Mouse (Mus musculus) limb, embryonic 12.5 days (tissue): Measurements from ENCODE around the gene Cisd2. TPM values are rescaled to one million over a fixed set of nuclear protein-coding genes. Genes with fewer than 3 reads are reported as not detected.

Experiments used
- ATAC-seq: fragments of 200-750 bp; cut with Nextera tagmentation; 2 replicates; pipeline ENCODE4 v1.8.0; 2017; ENCODE audit warnings: low read depth, moderate TSS enrichment; ENCODE audit not compliant: insufficient number of reproducible peaks, insufficient read depth, low FRiP score, low TSS enrichment
- H3K27ac ChIP-seq: fragments of 300-500 bp; sonication (generic); 2 replicates; pipeline ENCODE4 v1.5.1; 2016; ENCODE audit warnings: mild to moderate bottlenecking, moderate library complexity
- H3K27me3 ChIP-seq: fragments of 300-500 bp; sonication (generic); 2 replicates; pipeline ENCODE4 v1.6.1; 2016; ENCODE audit warnings: mild to moderate bottlenecking, moderate library complexity
- H3K36me3 ChIP-seq: fragments of 300-500 bp; sonication (generic); 2 replicates; pipeline ENCODE4 v1.6.1; 2016; ENCODE audit warnings: mild to moderate bottlenecking, moderate library complexity
- H3K4me1 ChIP-seq: fragments of 300-500 bp; sonication (generic); replicated peaks from 2 replicates; pipeline ENCODE4 v1.6.1; 2016
- H3K4me2 ChIP-seq: fragments of 300-500 bp; sonication (generic); 2 replicates; pipeline ENCODE4 v1.6.1; 2016; ENCODE audit warnings: mild to moderate bottlenecking, moderate library complexity
- H3K4me3 ChIP-seq: fragments of 300-500 bp; sonication (generic); replicated peaks from 2 replicates; pipeline ENCODE4 v1.5.1; 2016; ENCODE audit warnings: mild to moderate bottlenecking
- H3K9ac ChIP-seq: fragments of 300-500 bp; sonication (generic); replicated peaks from 2 replicates; pipeline ENCODE4 v1.6.1; 2016; ENCODE audit warnings: mild to moderate bottlenecking, moderate library complexity
- H3K9me3 ChIP-seq: fragments of 300-500 bp; sonication (generic); 2 replicates; pipeline ENCODE4 v1.6.1; 2016; ENCODE audit warnings: mild to moderate bottlenecking, moderate library complexity
- WGBS: fragments of 180-500 bp; shearing (Covaris S2); methylation state at CpG from one replicate; pipeline ENCODE4 v1.1.7; 2016; 5-methylcytosine and 5-hydroxymethylcytosine counted together
- polyA plus RNA-seq: library from polyadenylated mRNA; unstranded; fragments of >200 nt; fragmentation: Nextera tagmentation; extraction: Ambion mirVana; gene quantifications from 2 replicates; pipeline ENCODE4 v1.2.1, GENCODE M21; 2016

Gene Cisd2
- polyA plus RNA-seq, 1 experiment from 2014 or later, result 77.0 TPM

- Histone ChIP-seq H3K36me3 (no peaks in the 10 kb centered on the region), H3K4me1 (no peaks in the 10 kb centered on the region), H3K27ac (no peak overlapping the region), H3K4me3 (no peak overlapping the region), H3K9ac (no peak overlapping the region), H3K4me2 (no peak overlapping the region), H3K9me3 (no peaks in the 10 kb centered on the region), H3K27me3 (no peaks in the 10 kb centered on the region)
- WGBS, result 54% methylated on average over 10 of the region's 10 CpGs
- ATAC-seq, result no peak
Measured at GRCm38 (mm10) chr3:135377445-135377844, 46.3 kb downstream of the Cisd2 start.

DNA sequence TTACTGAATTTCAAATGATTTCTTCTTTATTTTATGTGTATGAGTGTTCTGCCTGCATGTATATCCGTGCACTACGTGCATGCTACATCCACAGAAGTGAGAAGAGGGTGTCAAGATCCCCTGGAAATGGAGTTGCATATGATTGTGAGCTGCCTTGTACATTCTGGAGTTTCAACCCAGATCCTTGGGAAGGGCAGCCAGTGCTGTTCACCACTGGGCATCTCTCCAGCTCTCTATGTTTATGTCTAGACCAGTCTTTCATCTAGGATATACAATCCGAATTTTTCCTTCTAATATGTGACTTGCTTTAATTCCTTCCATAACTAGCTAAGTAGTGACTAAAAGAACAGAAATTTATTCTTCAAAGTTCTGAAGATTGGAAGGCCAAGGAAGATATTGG, 47.9 kb downstream of the Cisd2 start:
- 76% methylated on average over 3 of the region's 3 CpGs for WGBS
- no peaks in the 10 kb centered on the region for H3K4me1 ChIP-seq
- no peak for ATAC-seq
- no peaks in the 10 kb centered on the region for H3K27me3 ChIP-seq
- no peak overlapping the region for H3K4me3 ChIP-seq
- no peaks in the 10 kb centered on the region for H3K9me3 ChIP-seq
- no peaks in the 10 kb centered on the region for H3K36me3 ChIP-seq
- no peak overlapping the region for H3K27ac ChIP-seq
- no peak overlapping the region for H3K9ac ChIP-seq
- H3K4me2 ChIP-seq, result no peak overlapping the region

- Histone ChIP-seq H3K4me3 (no peak overlapping the region), H3K9me3 (no peaks in the 10 kb centered on the region), H3K27ac (no peak overlapping the region), H3K4me2 (no peak overlapping the region), H3K9ac (no peak overlapping the region), H3K27me3 (no peaks in the 10 kb centered on the region), H3K36me3 (no peaks in the 10 kb centered on the region), H3K4me1 (no peaks in the 10 kb centered on the region)
- ATAC-seq, result no peak
- WGBS, result 89% methylated on average over 4 of the region's 4 CpGs
Measured at GRCm38 (mm10) chr3:135357394-135357793, 66.3 kb downstream of the Cisd2 start.

Other genes starting within 250 kb of the Cisd2 start
- gene Cenpe, start 211.4 kb downstream of the Cisd2 start, polyA plus RNA-seq, result 39.5 and 39.8 TPM in 2 replicates
- 13.4 and 14.0 TPM in 2 replicates for gene Bdh2, start 142.7 kb downstream of the Cisd2 start, polyA plus RNA-seq
- 4.9 and 5.5 TPM in 2 replicates for gene Slc9b2, start 116.2 kb downstream of the Cisd2 start, polyA plus RNA-seq
- gene Slc9b1, start 75.9 kb downstream of the Cisd2 start, polyA plus RNA-seq, result 0.49 TPM in 1 of 2 replicates, not detected in the other
- 476 and 501 TPM in 2 replicates for gene Ube2d3, start 14.2 kb upstream of the Cisd2 start, polyA plus RNA-seq
- 4.3 and 5.6 TPM in 2 replicates for gene Manba, start 61.7 kb upstream of the Cisd2 start, polyA plus RNA-seq